Mouse (Mus musculus) left cerebral cortex, adult 18-20 months (tissue): Measurements from ENCODE around the gene Coq7. TPM values are rescaled to one million over a fixed set of nuclear protein-coding genes. Genes with fewer than 3 reads are reported as not detected.

Source experiments
- DNase-seq, 2 experiments: peaks; one replicate each; pipeline ENCODE4 v3.0.0; 2021 to 2022; ENCODE audit warnings: low spot score in 2 of 2, mixed read lengths in 1 of 2
- total RNA-seq, 2 experiments: library from RNA; stranded (reverse); gene quantifications; 2 replicates each; pipeline ENCODE4 v1.2.3; 2021

Gene Coq7
- total RNA-seq, 2 experiments from 2014 or later = 31.4 to 41.4 TPM

DNA sequence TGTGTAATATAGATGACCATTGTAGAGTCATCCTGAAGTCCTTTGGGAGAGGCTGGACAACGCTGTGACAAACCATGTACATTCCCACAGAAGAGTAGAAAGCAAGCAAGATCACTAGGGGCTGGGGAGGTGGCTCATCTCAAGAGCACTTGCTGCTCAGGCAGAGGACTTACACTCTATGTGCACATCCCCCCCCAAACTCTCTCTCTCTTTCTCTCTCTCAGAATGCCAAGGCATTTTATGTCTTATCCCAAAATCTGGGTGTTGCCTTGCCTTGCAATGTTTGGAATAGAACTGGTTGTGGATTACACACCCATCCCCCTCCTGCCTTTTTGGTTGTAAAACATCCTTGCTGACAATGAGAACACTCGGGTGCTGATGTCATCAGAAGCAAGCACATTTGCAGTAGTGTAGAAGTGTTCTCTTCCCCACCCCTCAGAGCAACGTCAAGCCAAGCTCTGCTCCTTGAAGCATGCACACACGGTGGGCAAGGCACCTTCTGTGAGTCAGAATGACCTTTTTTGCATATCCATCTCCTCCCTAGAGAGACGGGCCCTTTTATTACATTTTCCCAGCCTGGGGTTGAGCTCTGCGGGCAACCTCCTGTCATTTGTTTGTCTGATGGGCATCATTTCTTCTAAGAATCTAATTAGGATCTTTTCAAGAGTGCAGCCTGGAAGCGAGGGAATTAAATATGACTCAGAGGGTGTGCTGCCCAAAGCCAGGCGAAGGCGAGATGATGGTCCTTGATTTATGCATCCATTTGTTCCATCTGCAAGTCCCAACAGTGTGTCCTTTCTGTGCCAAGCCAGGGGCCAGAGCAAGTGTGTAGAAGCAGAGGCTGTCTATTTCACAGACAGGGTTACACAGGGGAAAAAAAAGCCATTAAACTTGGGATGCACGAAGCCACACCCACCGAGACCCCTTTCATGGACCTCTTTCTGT lies 70.1 kb downstream of the Coq7 start:
- no peak for DNase-seq

DNA sequence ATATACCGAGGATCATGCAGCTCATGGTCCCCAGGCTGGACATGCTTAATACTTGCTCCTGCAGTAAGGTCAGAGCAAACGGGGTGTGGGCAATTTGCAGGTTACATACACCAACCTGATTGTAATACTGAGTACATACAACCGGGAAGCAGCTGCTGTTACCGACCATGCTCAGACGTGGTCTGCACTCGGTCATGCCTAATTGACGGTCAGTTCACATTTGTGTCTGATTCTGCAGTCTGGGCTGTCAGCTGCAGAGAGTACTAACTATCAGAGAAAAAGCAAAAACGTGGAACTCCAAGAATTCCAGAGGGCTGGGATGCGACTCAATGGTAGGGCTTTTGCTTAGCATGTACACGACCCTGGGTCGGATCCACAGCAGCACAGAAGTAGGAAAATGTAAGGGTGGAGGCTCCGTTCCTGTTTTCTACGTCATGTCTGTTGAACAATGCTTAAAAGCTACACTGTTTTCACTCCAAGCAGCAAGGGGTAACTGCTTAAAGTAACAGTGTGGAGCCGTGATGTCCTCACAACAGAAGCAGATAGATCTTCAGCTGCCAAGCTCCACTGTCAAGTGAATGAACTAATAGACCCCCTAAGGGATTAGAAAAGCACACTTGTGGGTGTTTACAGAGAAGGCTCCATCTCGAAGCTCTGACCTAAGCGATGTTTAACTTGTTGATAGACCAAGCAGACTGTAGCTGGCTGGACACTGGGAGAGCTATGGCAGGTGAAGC lies 71.6 kb downstream of the Coq7 start:
- DNase-seq = no peak

Other genes with a start within 250 kb of the Coq7 start
- 10 to 100 TPM; 57.4 to 57.5 TPM for gene Syt17, start 85.1 kb downstream of the Coq7 start, total RNA-seq
- gene Itpripl2, start 41.4 kb downstream of the Coq7 start, total RNA-seq = 1 to 10 TPM; 3.5 TPM
- 10 to 100 TPM; 12.1 to 12.7 TPM for gene Tmc7, start 51.4 kb upstream of the Coq7 start, total RNA-seq
- under 1 TPM; 0.28 to 0.30 TPM for gene Tmc5, start 63.9 kb upstream of the Coq7 start, total RNA-seq
- gene Gde1, start 172.4 kb upstream of the Coq7 start, total RNA-seq = 100 to 1,000 TPM; 241 to 246 TPM
- 10 to 100 TPM; 45.8 to 51.7 TPM for gene Ccp110, start 179.2 kb upstream of the Coq7 start, total RNA-seq
- gene Vps35l, start 206.9 kb upstream of the Coq7 start, total RNA-seq = 10 to 100 TPM; 50.4 to 61.4 TPM